Mouse (Mus musculus) heart, embryonic 11.5 days (tissue): ENCODE measurements around the gene Gpat2. TPM values are rescaled to one million over a fixed set of nuclear protein-coding genes. Genes with fewer than 3 reads are reported as not detected.

ENCODE experiments used
- ATAC-seq: fragments of 200-750 bp; cut with Nextera tagmentation; replicated peaks from 2 replicates; pipeline ENCODE4 v1.8.0; 2017; ENCODE audit warnings: moderate library complexity; ENCODE audit not compliant: insufficient number of reproducible peaks, low FRiP score, low TSS enrichment
- H3K27ac ChIP-seq: fragments of 300-500 bp; sonication (generic); 2 replicates; pipeline ENCODE4 v1.5.1; 2014; ENCODE audit warnings: mild to moderate bottlenecking, low read depth, low read length
- H3K27me3 ChIP-seq: fragments of 300-500 bp; sonication (generic); 2 replicates; pipeline ENCODE4 v1.6.1; 2014; ENCODE audit warnings: mild to moderate bottlenecking, low read length, mixed read lengths; ENCODE audit not compliant: control insufficient read depth, insufficient read depth
- H3K36me3 ChIP-seq: fragments of 300-500 bp; sonication (generic); 2 replicates; pipeline ENCODE4 v1.6.1; 2014; ENCODE audit warnings: mild to moderate bottlenecking, low read length, moderate library complexity, mixed read lengths; ENCODE audit not compliant: control insufficient read depth, insufficient read depth
- H3K4me1 ChIP-seq: fragments of 300-500 bp; sonication (generic); 2 replicates; pipeline ENCODE4 v1.6.1; 2014; ENCODE audit warnings: low read length; ENCODE audit not compliant: control insufficient read depth, insufficient read depth
- H3K4me2 ChIP-seq: fragments of 300-500 bp; sonication (generic); 2 replicates; pipeline ENCODE4 v1.6.1; 2014; ENCODE audit warnings: mild to moderate bottlenecking, moderate library complexity
- H3K4me3 ChIP-seq: fragments of 300-500 bp; sonication (generic); 2 replicates; pipeline ENCODE4 v1.5.1; 2014; ENCODE audit warnings: low read depth, low read length
- H3K9ac ChIP-seq: fragments of 300-500 bp; sonication (generic); 2 replicates; pipeline ENCODE4 v1.6.1; 2014; ENCODE audit warnings: mild to moderate bottlenecking, low read depth, low read length, moderate library complexity
- H3K9me3 ChIP-seq: fragments of 300-500 bp; sonication (generic); replicated peaks from 2 replicates; pipeline ENCODE4 v1.6.1; 2016; ENCODE audit warnings: low read length; ENCODE audit not compliant: control insufficient read depth
- WGBS: fragments of 180-500 bp; shearing (Covaris S2); extraction: QIAGEN DNeasy Blood & Tissue Kit; methylation state at CpG from one replicate; pipeline ENCODE4 v1.1.7; 2014; ENCODE audit not compliant: insufficient replicate concordance; 5-methylcytosine and 5-hydroxymethylcytosine counted together
- polyA plus RNA-seq: library from polyadenylated mRNA; unstranded; fragments of >200 nt; fragmentation: Nextera tagmentation; extraction: Ambion mirVana; gene quantifications from 2 replicates; pipeline ENCODE4 v1.2.1, GENCODE M21; 2014

The Gpat2 gene
- polyA plus RNA-seq: 0.30 and 0.34 TPM in 2 replicates

DNA sequence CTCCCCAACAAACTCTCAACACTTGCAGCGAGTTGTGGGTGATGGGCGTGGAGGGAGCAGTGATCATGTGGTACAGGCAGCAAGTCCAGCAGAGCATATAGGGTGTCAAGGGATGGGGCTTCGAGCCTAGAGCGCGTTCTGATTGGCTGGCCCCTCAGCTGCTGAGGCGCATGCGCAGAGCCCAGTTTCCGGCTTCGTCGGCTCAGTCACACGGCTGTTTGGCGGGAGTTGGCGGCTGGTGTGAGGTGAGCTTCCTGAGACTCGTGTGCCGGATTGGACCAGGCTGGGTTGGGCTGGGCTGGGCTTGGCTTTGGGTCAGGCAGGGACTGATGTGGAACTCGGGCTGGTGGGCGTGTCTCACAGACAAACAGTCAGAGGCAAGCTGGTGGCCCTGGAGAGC is at the start of gene Gpat2:
TSS of gene Gpat2 (plus strand) at position 223 of the 400 bp plus-strand sequence.
- no peak for ATAC-seq
- H3K9ac ChIP-seq: no peak within 1 kb of the TSS
- H3K36me3 ChIP-seq: no peaks in the 10 kb centered on the region
- no peaks in the 10 kb centered on the region for H3K4me1 ChIP-seq
- H3K27me3 ChIP-seq: no peaks in the 10 kb centered on the region
- no peak within 1 kb of the TSS for H3K4me3 ChIP-seq
- no peaks in the 10 kb centered on the region for H3K9me3 ChIP-seq
- H3K27ac ChIP-seq: no peak within 1 kb of the TSS
- 87% methylated on average over 17 of the region's 17 CpGs for WGBS
- H3K4me2 ChIP-seq: no peak within 1 kb of the TSS

DNA sequence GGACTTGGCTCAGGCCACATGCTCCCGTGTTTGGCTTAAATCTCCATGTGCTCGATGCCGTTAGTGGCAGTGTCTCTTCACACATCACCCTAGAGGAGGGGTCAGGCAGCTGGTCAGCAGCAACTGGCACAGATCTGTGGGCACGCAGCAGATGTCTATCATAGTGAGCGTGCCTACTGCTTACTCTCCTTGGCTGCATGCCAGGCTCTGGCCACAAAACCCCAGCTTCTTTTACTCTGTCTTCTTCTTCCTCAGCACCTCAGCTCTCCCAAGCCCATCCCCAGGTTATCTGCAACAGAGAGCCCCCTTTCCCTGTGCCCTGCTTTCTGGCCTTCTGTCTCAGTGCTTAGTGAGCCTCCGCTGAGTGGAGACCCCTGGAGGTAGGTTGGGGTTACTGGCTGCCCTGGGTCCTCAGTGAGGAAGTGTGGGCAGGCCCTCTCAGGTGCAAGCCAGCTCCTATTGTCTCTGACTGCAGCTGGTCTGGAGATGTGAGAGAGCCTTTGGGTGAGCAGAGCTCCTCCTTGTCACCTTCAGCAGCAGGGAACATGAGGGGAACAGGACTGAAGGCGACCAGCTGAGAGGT is 49.1 kb upstream of the Gpat2 start:
- Histone ChIP-seq H3K4me2 (peak overlapping the region; percentile 37), H3K27ac (0 out of 2 replicates have a peak overlapping the region, but pooled peaks have one; percentile 29), H3K27me3 (no peaks in the 10 kb centered on the region), H3K4me1 (peaks cover 52% of the 10 kb centered on the region), H3K4me3 (no peak overlapping the region), H3K9me3 (no peaks in the 10 kb centered on the region), H3K9ac (0 out of 2 replicates have a peak overlapping the region, but pooled peaks have one; percentile 22), H3K36me3 (no peaks in the 10 kb centered on the region)
- 56% methylated on average over 7 of the region's 7 CpGs for WGBS
- ATAC-seq: no peak

DNA sequence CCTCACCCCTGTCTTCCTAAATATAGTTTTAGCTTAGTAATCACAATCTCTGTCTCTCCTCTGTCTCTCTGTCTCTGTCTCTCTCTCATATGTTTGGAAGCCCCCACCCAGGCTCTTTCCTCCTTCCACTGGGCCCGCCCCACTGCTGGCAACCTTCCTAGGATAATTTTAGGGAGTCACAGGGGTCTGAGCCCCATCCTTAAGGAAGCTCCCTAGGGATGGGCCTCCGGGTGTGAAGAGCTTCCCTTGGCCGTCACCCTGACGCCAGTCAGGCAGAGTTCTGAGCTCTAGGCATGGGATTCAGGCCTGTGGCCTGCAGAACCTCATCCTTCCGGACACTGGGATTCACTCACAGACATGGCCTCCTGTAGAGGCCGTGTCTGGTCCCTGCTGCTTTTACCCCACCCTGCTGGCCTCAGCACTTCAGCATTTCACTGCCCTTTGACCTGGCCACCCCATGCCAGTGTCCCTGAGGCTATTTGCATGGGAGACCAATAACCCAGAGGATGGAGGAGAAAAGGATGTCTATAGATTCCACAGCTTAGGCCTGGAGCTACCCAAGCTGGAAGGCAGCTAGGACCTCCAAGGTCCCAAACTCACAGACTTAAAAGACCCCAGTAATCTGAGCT is 48.5 kb upstream of the Gpat2 start:
- peaks cover 46% of the 10 kb centered on the region for H3K4me1 ChIP-seq
- H3K4me2 ChIP-seq: peak overlapping the region; percentile 37; the same call in 1 of the 2 replicates
- WGBS: 79% methylated on average over 6 of the region's 6 CpGs
- H3K27me3 ChIP-seq: no peaks in the 10 kb centered on the region
- no peak overlapping the region for H3K27ac ChIP-seq
- H3K36me3 ChIP-seq: no peaks in the 10 kb centered on the region
- no peak overlapping the region for H3K4me3 ChIP-seq
- no peak overlapping the region for H3K9ac ChIP-seq
- H3K9me3 ChIP-seq: no peaks in the 10 kb centered on the region
- ATAC-seq: no peak

DNA sequence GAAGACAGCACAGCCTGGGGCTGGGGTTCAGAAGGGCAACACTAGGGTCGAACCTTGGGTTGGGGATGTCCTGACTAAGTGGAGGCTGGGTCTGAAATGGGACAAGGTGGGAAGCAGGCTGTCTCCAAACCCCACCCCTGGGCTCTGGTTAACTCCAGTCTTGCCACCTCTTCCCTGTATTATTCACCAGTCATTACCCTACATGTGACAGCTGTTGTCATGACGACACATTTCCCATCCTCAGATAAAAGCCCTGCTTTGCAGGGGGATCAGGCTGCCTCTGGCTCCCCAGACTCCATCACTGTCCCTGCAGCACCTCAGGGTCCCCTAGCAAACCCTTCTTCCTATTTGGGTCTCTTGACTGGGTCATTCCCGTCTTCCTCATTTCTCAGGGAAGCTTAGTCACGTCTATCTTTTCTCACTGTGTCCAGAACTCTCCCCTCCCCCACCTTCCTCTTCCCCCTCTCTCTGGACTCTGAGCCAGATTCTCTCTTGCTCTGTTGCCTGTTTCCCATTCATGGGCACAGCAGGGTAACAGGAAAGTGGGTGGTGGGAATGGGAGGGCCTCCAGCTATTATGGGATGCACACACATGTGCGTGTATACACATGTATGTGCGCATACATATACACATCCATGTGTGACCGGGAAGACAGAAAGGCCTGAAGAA is 46.9 kb upstream of the Gpat2 start:
- H3K9me3 ChIP-seq: no peaks in the 10 kb centered on the region
- H3K4me2 ChIP-seq: no peak overlapping the region
- H3K4me3 ChIP-seq: no peak overlapping the region
- 0 out of 2 replicates have a peak overlapping the region, but pooled peaks have one; percentile 16 for H3K9ac ChIP-seq
- peaks cover 39% of the 10 kb centered on the region for H3K4me1 ChIP-seq
- no peak overlapping the region for H3K27ac ChIP-seq
- WGBS: 65% methylated on average over 7 of the region's 7 CpGs
- no peaks in the 10 kb centered on the region for H3K36me3 ChIP-seq
- H3K27me3 ChIP-seq: no peaks in the 10 kb centered on the region
- no peak for ATAC-seq

DNA sequence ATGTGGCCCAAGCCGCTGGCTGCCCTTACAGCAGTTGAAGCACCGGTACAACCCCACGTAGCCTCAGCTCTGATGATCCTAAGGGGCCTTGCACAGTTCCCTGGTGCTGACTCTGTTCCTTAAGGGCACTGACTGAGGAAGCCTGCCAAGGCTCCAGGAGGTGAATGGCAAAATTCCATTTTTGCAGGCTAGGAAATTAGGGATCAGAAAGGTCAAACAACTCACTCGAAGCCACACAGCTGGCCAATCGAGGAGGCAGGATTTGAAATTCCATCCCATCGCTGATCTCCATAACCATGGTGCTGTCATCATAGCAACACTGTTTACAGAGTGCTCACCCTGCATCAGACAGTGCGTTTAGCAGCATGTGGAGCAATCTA is 46.4 kb upstream of the Gpat2 start:
- H3K4me1 ChIP-seq: peaks cover 39% of the 10 kb centered on the region
- H3K9ac ChIP-seq: 0 out of 2 replicates have a peak overlapping the region, but pooled peaks have one; percentile 16
- no peak overlapping the region for H3K27ac ChIP-seq
- no peaks in the 10 kb centered on the region for H3K36me3 ChIP-seq
- H3K4me3 ChIP-seq: no peak overlapping the region
- ATAC-seq: no peak
- no peak overlapping the region for H3K4me2 ChIP-seq
- no peaks in the 10 kb centered on the region for H3K9me3 ChIP-seq
- 68% methylated on average over 7 of the region's 7 CpGs for WGBS
- H3K27me3 ChIP-seq: no peaks in the 10 kb centered on the region

DNA sequence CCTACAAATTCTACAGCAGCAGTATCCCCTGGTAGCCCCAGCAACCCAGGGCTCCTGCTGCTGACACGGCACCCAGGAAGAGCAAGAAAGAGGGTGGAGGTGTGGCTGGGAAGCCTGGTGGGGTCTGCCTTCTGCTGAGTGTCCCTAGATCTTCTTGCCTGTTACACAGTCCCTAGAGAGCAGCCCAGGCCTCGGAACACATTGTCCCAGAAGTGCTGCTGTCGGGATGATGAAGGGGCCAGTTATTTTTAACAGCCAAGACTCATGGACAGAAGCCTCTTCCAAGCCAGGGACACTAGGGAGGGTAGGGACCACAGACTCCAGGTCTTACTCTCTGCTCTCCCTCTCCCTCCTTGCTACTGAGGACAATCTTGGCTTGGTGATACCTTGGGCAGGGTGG is 45.7 kb upstream of the Gpat2 start:
- Histone ChIP-seq H3K9me3 (no peaks in the 10 kb centered on the region), H3K9ac (no peak overlapping the region), H3K4me3 (no peak overlapping the region), H3K4me1 (peaks cover 38% of the 10 kb centered on the region), H3K36me3 (no peaks in the 10 kb centered on the region), H3K27me3 (no peaks in the 10 kb centered on the region), H3K4me2 (no peak overlapping the region), H3K27ac (no peak overlapping the region)
- 40% methylated on average over 3 of the region's 3 CpGs for WGBS
- no peak for ATAC-seq

DNA sequence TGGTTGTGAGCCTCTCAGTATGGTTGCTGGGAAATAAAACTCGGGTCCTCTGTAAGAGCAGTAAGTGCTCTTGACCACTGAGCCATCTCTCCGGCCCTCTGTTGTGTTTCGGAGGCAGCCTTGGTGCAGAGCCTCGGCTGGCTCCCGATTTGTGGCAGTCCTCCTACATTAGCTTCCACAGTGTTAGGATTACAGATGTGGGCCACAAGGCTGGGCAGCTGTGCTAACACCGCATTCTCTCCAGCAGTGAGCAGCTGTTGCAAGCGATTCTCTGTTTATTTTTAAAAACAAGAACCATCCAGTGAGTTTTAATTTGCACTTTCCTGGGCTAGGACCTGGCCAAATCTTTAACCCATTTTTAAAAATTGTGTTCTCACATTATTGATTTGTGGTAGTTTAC is 41.1 kb upstream of the Gpat2 start:
- no peak for ATAC-seq
- H3K27ac ChIP-seq: no peak overlapping the region
- 70% methylated on average over 7 of the region's 7 CpGs for WGBS

DNA sequence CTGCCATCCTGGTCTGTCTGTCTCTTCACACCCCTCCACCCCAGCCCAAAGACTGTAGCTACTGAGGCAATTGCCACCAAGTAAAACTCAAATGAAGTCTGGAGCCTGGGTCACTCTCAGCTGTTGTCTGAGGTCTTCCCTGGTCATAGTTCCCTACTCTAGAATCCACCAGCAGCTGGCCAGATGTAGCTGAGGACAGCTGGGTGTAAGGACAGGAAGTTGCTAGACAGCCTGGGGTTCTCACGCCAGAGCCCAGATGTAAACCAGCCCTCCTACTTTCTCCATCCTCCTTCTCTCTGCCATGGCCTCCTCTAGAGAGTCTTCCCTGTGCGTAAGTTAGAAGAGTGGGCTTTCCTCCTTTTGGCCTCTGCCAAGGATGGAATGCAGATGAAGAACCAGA is 37.5 kb upstream of the Gpat2 start:
- ATAC-seq: no peak
- no peaks in the 10 kb centered on the region for H3K36me3 ChIP-seq
- no peak overlapping the region for H3K4me3 ChIP-seq
- H3K4me1 ChIP-seq: no peaks in the 10 kb centered on the region
- H3K9me3 ChIP-seq: no peaks in the 10 kb centered on the region
- no peaks in the 10 kb centered on the region for H3K27me3 ChIP-seq
- WGBS: 67% methylated on average over 2 of the region's 2 CpGs
- no peak overlapping the region for H3K9ac ChIP-seq
- no peak overlapping the region for H3K27ac ChIP-seq
- H3K4me2 ChIP-seq: no peak overlapping the region

More for the DNA sequence above, 41.1 kb upstream of the Gpat2 start:
- Histone ChIP-seq H3K27me3 (no peaks in the 10 kb centered on the region), H3K4me2 (no peak overlapping the region), H3K36me3 (no peaks in the 10 kb centered on the region), H3K4me3 (no peak overlapping the region), H3K4me1 (peaks cover 8% of the 10 kb centered on the region), H3K9ac (no peak overlapping the region), H3K9me3 (no peaks in the 10 kb centered on the region)
